Comparison of ENCODE assay signal across 24 mouse cellular contexts in genomic region chr19:9923048-9923447, GRCm38 (mm10). TPM values are rescaled to one million over a fixed set of nuclear protein-coding genes. Genes with fewer than 3 reads are reported as not detected.
DNase-seq lines count a peak whose midpoint lies in the region; ATAC-seq and TF ChIP-seq lines count a peak whose summit lies in the region.
"Had no signal": no experiment of that assay in that cellular context is flagged by ENCODE, and none has a peak within 500 bp of the region (broad histone marks: within the 10 kb centered on the region; RNA-seq: fewer than 3 reads in every experiment).

No protein-coding gene starts in this region.

- no peaks in the 10 kb centered on the region for H3K36me3 ChIP-seq in kidney, embryonic 16.5 days (ENCODE audit: insufficient read depth, low read length)
- no peaks in the 10 kb centered on the region for H3K36me3 ChIP-seq in lung, embryonic 14.5 days (ENCODE audit: insufficient read depth)
- H3K36me3 ChIP-seq in forebrain, embryonic 13.5 days (ENCODE audit: poor library complexity, severe bottlenecking), result no peaks in the 10 kb centered on the region
- no peaks in the 10 kb centered on the region for H3K36me3 ChIP-seq in hindbrain, embryonic 16.5 days (ENCODE audit: control insufficient read depth, insufficient read depth, low read length)
- H3K36me3 ChIP-seq: heart, embryonic 12.5 days; hindbrain, embryonic 10.5 days; hindbrain, embryonic 15.5 days; kidney, embryonic 15.5 days; limb, embryonic 15.5 days had no signal

- no peak overlapping the region for H3K4me2 ChIP-seq in kidney, embryonic 16.5 days (replicated peaks; ENCODE audit: low read depth, low read length)
- no peak overlapping the region for H3K4me2 ChIP-seq in lung, embryonic 14.5 days
- H3K4me2 ChIP-seq in forebrain, embryonic 13.5 days, result no peak overlapping the region
- no peak overlapping the region for H3K4me2 ChIP-seq in hindbrain, embryonic 16.5 days (ENCODE audit: low read length)
- H3K4me2 ChIP-seq: heart, embryonic 12.5 days; hindbrain, embryonic 15.5 days; kidney, embryonic 15.5 days; limb, embryonic 15.5 days had no signal

- H3K27me3 ChIP-seq in kidney, embryonic 16.5 days (ENCODE audit: insufficient read depth, low read length), result no peaks in the 10 kb centered on the region
- H3K27me3 ChIP-seq in lung, embryonic 14.5 days (ENCODE audit: insufficient read depth, low read length), result no peaks in the 10 kb centered on the region
- no peaks in the 10 kb centered on the region for H3K27me3 ChIP-seq in forebrain, embryonic 13.5 days
- H3K27me3 ChIP-seq in hindbrain, embryonic 16.5 days (replicated peaks; ENCODE audit: control insufficient read depth, insufficient read depth, low read length), result no peaks in the 10 kb centered on the region
- H3K27me3 ChIP-seq: heart, embryonic 12.5 days; hindbrain, embryonic 15.5 days; kidney, embryonic 15.5 days; limb, embryonic 15.5 days had no signal

- H3K4me1 ChIP-seq in kidney, embryonic 16.5 days (ENCODE audit: insufficient read depth, low read length), result peaks cover 14% of the 10 kb centered on the region
- peaks cover 12% of the 10 kb centered on the region for H3K4me1 ChIP-seq in lung, embryonic 14.5 days (ENCODE audit: insufficient read depth)
- H3K4me1 ChIP-seq in forebrain, embryonic 13.5 days, result peaks cover 19% of the 10 kb centered on the region
- H3K4me1 ChIP-seq in hindbrain, embryonic 16.5 days (ENCODE audit: control insufficient read depth, insufficient read depth, low read depth, low read length), result peaks cover 9% of the 10 kb centered on the region

- H3K4me3 ChIP-seq in kidney, embryonic 16.5 days (ENCODE audit: low read length), result no peak overlapping the region
- no peak overlapping the region for H3K4me3 ChIP-seq in lung, embryonic 14.5 days (ENCODE audit: low read depth, low read length)
- H3K4me3 ChIP-seq in forebrain, embryonic 13.5 days, result no peak overlapping the region
- H3K4me3 ChIP-seq in hindbrain, embryonic 16.5 days (ENCODE audit: low read length), result no peak overlapping the region
- H3K4me3 ChIP-seq: gastrocnemius, adult 2 months; heart, adult 2 months; heart, embryonic 12.5 days; hindbrain, embryonic 10.5 days; hindbrain, embryonic 15.5 days; kidney, embryonic 15.5 days; limb, embryonic 15.5 days had no signal

- no peaks in the 10 kb centered on the region for H3K9me3 ChIP-seq in kidney, embryonic 16.5 days (ENCODE audit: low read length)
- no peaks in the 10 kb centered on the region for H3K9me3 ChIP-seq in lung, embryonic 14.5 days (ENCODE audit: low read depth, low read length)
- H3K9me3 ChIP-seq in forebrain, embryonic 13.5 days (replicated peaks), result no peaks in the 10 kb centered on the region
- H3K9me3 ChIP-seq in hindbrain, embryonic 16.5 days (ENCODE audit: control insufficient read depth, low read length), result no peaks in the 10 kb centered on the region
- H3K9me3 ChIP-seq: heart, embryonic 12.5 days; hindbrain, embryonic 10.5 days; hindbrain, embryonic 15.5 days; kidney, embryonic 15.5 days; limb, embryonic 15.5 days had no signal

- peak; percentile 62; the same call in 1 of the 2 replicates for ATAC-seq in kidney, embryonic 16.5 days (ENCODE audit: low FRiP score, low TSS enrichment)
- no peak for ATAC-seq in lung, embryonic 14.5 days (ENCODE audit: insufficient read depth)
- ATAC-seq in forebrain, embryonic 13.5 days, result 0 out of 2 replicates have a peak, but pooled peaks have one; percentile 46
- no peak for ATAC-seq in hindbrain, embryonic 16.5 days
- ATAC-seq: CD4-positive, CD25-positive, alpha-beta regulatory T cell, adult 4 months; lung, postnatal 0 days had no signal

- H3K27ac ChIP-seq in kidney, embryonic 16.5 days (ENCODE audit: low read length), result no peak overlapping the region
- H3K27ac ChIP-seq in lung, embryonic 14.5 days (ENCODE audit: low read depth), result peak overlapping the region; percentile 12; the same call in 1 of the 2 replicates
- H3K27ac ChIP-seq in forebrain, embryonic 13.5 days, result no peak overlapping the region
- H3K27ac ChIP-seq in hindbrain, embryonic 16.5 days (ENCODE audit: low read depth, low read length), result no peak overlapping the region
- H3K27ac ChIP-seq: heart, adult 2 months; hindbrain, embryonic 10.5 days; hindbrain, embryonic 15.5 days; kidney, embryonic 15.5 days; limb, embryonic 15.5 days; macrophage had no signal

- no peak for TF ChIP-seq POLR2A in brain, embryonic 14.5 days (IDR thresholded peaks at IDR 0.05; ENCODE audit: borderline replicate concordance, extremely low read depth, insufficient read depth, insufficient read length, poor library complexity, severe bottlenecking)

- DNase-seq in kidney, postnatal 14 days, result no peak
- DNase-seq in lung, embryonic 14.5 days, result no peak
- no peak for DNase-seq in lung, postnatal 4 days
- DNase-seq in brain, embryonic 14.5 days (ENCODE audit: low read depth), result peak; percentile 35
- no peak for DNase-seq in heart, adult 11 months
- DNase-seq: adrenal gland, postnatal 25 days; cerebellum, adult 18-20 months; gastrocnemius, adult 2 months; gastrocnemius, postnatal 36 days; heart, adult 2 months; kidney, adult 18-20 months; kidney, postnatal 4 days; thymus, postnatal 4 days had no signal

- no peak for TF ChIP-seq CTCF in lung, embryonic 14.5 days (IDR thresholded peaks at IDR 0.05; ENCODE audit: low read depth)
- TF ChIP-seq CTCF in brain, embryonic 14.5 days (IDR thresholded peaks at IDR 0.05; ENCODE audit: borderline replicate concordance, extremely low read depth, insufficient read depth, insufficient read length), result no peak

- no peak overlapping the region for H3K9ac ChIP-seq in kidney, embryonic 16.5 days (replicated peaks; ENCODE audit: low read length)
- no peak overlapping the region for H3K9ac ChIP-seq in lung, embryonic 14.5 days
- H3K9ac ChIP-seq in forebrain, embryonic 13.5 days, result no peak overlapping the region
- H3K9ac ChIP-seq in hindbrain, embryonic 16.5 days (ENCODE audit: low read depth, low read length), result no peak overlapping the region
- H3K9ac ChIP-seq: heart, embryonic 12.5 days; hindbrain, embryonic 15.5 days; kidney, embryonic 15.5 days; limb, embryonic 15.5 days had no signal

RNA-seq across cellular contexts. Expression of gene Incenp, which starts 23.7 kb away (rescaled TPM):
- 99.9 and 106 TPM in 2 replicates for polyA plus RNA-seq in kidney, embryonic 16.5 days (2015; fragmentation: Nextera tagmentation; extraction: Ambion mirVana)
- polyA plus RNA-seq in lung, embryonic 14.5 days (2014; fragmentation: Nextera tagmentation; extraction: Ambion mirVana), result 120 and 137 TPM in 2 replicates
- polyA plus RNA-seq in brain, embryonic 14.5 days (2012; rRNA removed), result 26.0 and 29.5 TPM in 2 replicates
- polyA plus RNA-seq in forebrain, embryonic 13.5 days (2015; fragmentation: Nextera tagmentation; extraction: Ambion mirVana), result 86.6 and 105 TPM in 2 replicates
- 26.0 and 30.4 TPM in 2 replicates for polyA plus RNA-seq in hindbrain, embryonic 16.5 days (2015; fragmentation: Nextera tagmentation; extraction: Ambion mirVana)

RNA-seq across cellular contexts. Expression of gene Fth1, which starts 57.4 kb away (rescaled TPM):
- 1,651 and 1,666 TPM in 2 replicates for polyA plus RNA-seq in kidney, embryonic 16.5 days (2015; fragmentation: Nextera tagmentation; extraction: Ambion mirVana)
- polyA plus RNA-seq in lung, embryonic 14.5 days (2014; fragmentation: Nextera tagmentation; extraction: Ambion mirVana), result 1,651 and 1,692 TPM in 2 replicates
- polyA plus RNA-seq in brain, embryonic 14.5 days (2012; rRNA removed), result 574 and 777 TPM in 2 replicates
- polyA plus RNA-seq in forebrain, embryonic 13.5 days (2015; fragmentation: Nextera tagmentation; extraction: Ambion mirVana), result 1,364 and 1,444 TPM in 2 replicates
- 1,751 and 1,961 TPM in 2 replicates for polyA plus RNA-seq in hindbrain, embryonic 16.5 days (2015; fragmentation: Nextera tagmentation; extraction: Ambion mirVana)

Comparison
In these comparisons a context has a peak if more than half of its experiments do, and no peak if none do; other contexts are left out.
1. ATAC-seq: peak in kidney, embryonic 16.5 days (single experiment) and forebrain, embryonic 13.5 days (single experiment); none in lung, embryonic 14.5 days (single experiment) and hindbrain, embryonic 16.5 days (single experiment).